Mouse (Mus musculus): ENCODE measurements around the gene Vsx1.

GRCm38 (mm10) chr2:150670926-150671325 is 18.2 kb downstream of the Vsx1 start:
- TF ChIP-seq POLR2A (IDR thresholded peaks at IDR 0.05; ENCODE audit: borderline replicate concordance, low read depth, low read length), result no peak
- TF ChIP-seq CTCF (IDR thresholded peaks at IDR 0.05; ENCODE audit: low read depth, low read length), result no peak

Measured in bone marrow macrophage, adult 2 months (primary cell).